Mouse (Mus musculus): ENCODE measurements around the gene Rapgef3. TPM values are rescaled to one million over a fixed set of nuclear protein-coding genes. Genes with fewer than 3 reads are reported as not detected.

Gene Rapgef3
- polyA plus RNA-seq, 1 experiment from 2014 or later, result 12.6 TPM

DNA sequence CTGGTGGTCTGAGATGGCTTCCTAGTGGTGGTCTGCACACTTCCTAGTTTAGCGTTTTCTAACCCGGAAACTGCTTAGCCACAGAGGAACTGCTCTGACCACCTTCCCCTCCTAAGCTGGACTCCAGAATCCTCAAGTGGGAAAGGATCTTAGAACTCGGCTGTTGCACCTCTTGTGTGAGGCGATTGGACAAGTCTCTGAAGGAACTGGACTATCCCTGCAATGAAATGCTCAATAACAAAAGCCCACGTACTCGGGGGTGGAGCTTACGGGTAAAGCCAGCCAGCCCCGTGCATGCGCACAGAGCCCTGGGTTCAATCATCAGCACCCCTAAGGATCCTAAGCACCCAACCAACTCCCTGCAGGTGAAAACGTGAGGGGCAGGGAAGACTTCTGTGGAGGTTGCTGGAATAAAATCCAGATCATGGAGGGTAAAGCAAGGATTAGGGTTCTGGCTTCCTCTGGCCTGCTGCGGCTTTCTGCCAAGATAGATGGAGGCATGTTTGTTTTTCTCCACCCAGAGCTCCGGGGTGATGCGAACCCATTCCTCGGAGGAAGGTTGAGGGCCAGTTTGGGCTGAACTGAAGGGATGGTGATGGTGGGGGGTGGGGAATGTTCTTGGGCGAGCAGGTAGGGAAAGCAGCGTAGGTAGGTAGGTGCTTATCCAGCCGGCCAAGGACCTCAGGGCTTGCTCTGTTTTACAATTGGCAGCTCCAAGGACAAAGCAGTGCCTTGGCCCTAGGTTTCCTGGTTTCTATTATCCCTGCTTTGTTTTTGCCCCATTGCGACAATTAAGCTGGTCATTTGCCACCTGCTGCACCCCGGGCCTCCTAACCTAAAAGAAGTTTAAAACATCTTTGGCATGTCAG lies 20.3 kb upstream of the Rapgef3 start:
- H3K36me3 ChIP-seq (ENCODE audit: control insufficient read depth, insufficient read depth, low read length), result no peaks in the 10 kb centered on the region
- no peak overlapping the region for H3K9ac ChIP-seq (ENCODE audit: low read length)
- no peak overlapping the region for H3K4me3 ChIP-seq (replicated peaks; ENCODE audit: low read length)
- H3K4me2 ChIP-seq (ENCODE audit: low read depth, low read length), result no peak overlapping the region
- no peak overlapping the region for H3K27ac ChIP-seq (ENCODE audit: low read length)
- no peak for ATAC-seq (ENCODE audit: insufficient read depth, low FRiP score)
- no peaks in the 10 kb centered on the region for H3K27me3 ChIP-seq (ENCODE audit: control insufficient read depth, insufficient read depth, low read length)
- 65% methylated on average over 19 of the region's 19 CpGs for WGBS
- H3K9me3 ChIP-seq (replicated peaks; ENCODE audit: control insufficient read depth, low read length), result no peaks in the 10 kb centered on the region
- H3K4me1 ChIP-seq (ENCODE audit: control insufficient read depth, insufficient read depth, low read length), result peaks cover 22% of the 10 kb centered on the region

DNA sequence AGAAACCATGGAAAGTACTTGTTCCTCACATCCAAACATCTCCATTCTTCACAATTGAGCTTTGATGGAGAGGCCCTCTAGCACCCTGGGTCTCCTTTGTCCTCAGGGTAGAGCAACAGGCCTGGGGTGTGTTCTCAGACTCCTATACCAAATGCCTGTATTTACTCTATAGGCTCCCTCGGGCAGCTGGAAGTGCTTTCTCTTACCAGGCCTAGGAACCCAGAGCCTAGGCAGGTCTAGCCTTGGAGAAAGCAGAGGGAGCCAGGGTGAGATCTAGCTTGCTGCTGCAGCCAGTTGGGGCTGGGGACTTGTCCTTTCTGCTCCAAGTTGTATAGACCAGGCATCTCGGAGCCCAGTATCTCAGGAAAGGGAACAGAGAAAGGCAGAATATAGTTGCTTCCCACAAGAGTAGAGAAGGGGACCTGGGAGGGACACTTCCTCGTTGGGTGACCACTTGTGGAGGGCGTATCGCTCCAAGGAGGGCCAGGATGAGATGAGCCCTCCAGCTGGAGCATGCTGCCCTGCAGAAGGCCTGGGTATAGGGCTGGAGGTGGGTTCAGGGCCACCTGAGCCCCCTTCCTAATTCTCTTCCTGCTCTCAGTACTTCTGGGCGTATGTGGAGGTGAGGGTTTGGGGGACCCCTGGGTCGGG lies 19.5 kb upstream of the Rapgef3 start:
- Histone ChIP-seq H3K4me2 (ENCODE audit: low read depth, low read length) (no peak overlapping the region), H3K27me3 (ENCODE audit: control insufficient read depth, insufficient read depth, low read length) (no peaks in the 10 kb centered on the region), H3K36me3 (ENCODE audit: control insufficient read depth, insufficient read depth, low read length) (no peaks in the 10 kb centered on the region), H3K4me1 (ENCODE audit: control insufficient read depth, insufficient read depth, low read length) (peaks cover 29% of the 10 kb centered on the region), H3K27ac (ENCODE audit: low read length) (no peak overlapping the region), H3K9ac (ENCODE audit: low read length) (no peak overlapping the region), H3K9me3 (replicated peaks; ENCODE audit: control insufficient read depth, low read length) (no peaks in the 10 kb centered on the region), H3K4me3 (replicated peaks; ENCODE audit: low read length) (no peak overlapping the region)
- no peak for ATAC-seq (ENCODE audit: insufficient read depth, low FRiP score)
- 74% methylated on average over 7 of the region's 7 CpGs for WGBS

DNA sequence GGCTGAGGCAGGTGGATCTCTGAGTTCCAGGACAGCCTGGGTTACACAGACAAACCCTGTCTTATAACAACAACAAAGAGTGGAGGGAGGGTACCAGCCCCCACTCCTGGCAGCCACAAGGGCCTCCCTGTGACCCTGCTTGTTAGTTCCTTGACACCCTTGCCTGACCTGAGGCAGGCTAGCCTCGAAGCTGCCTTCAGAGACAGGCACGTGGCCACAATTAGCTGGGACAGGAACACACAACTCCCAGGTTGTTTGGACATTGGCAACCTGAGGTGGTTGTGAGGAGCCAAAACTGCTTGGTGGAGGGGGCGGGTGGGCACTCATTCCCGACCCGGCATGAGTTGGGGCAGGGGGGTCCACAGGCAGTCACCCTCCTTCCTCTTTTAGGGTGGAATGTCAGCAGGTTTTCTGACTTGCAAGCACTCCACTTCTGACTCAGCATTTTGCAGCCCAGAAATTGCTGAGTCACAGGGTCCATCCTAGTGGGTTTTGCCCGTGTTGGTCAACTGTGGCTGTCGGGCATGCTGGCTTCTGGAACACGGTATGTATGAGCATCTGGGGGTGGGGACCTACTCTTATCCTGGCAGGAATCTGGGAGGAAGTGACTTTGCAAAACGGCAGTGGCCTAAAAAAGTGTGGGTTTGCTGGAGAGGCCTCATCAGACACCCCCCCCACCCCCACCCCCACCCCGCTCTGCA lies 18.8 kb upstream of the Rapgef3 start:
- Histone ChIP-seq H3K9me3 (replicated peaks; ENCODE audit: control insufficient read depth, low read length) (no peaks in the 10 kb centered on the region), H3K4me1 (ENCODE audit: control insufficient read depth, insufficient read depth, low read length) (peaks cover 33% of the 10 kb centered on the region), H3K4me3 (replicated peaks; ENCODE audit: low read length) (no peak overlapping the region), H3K27me3 (ENCODE audit: control insufficient read depth, insufficient read depth, low read length) (no peaks in the 10 kb centered on the region), H3K4me2 (ENCODE audit: low read depth, low read length) (no peak overlapping the region), H3K9ac (ENCODE audit: low read length) (no peak overlapping the region), H3K36me3 (ENCODE audit: control insufficient read depth, insufficient read depth, low read length) (no peaks in the 10 kb centered on the region), H3K27ac (ENCODE audit: low read length) (no peak overlapping the region)
- ATAC-seq (ENCODE audit: insufficient read depth, low FRiP score), result no peak
- 59% methylated on average over 10 of the region's 10 CpGs for WGBS

DNA sequence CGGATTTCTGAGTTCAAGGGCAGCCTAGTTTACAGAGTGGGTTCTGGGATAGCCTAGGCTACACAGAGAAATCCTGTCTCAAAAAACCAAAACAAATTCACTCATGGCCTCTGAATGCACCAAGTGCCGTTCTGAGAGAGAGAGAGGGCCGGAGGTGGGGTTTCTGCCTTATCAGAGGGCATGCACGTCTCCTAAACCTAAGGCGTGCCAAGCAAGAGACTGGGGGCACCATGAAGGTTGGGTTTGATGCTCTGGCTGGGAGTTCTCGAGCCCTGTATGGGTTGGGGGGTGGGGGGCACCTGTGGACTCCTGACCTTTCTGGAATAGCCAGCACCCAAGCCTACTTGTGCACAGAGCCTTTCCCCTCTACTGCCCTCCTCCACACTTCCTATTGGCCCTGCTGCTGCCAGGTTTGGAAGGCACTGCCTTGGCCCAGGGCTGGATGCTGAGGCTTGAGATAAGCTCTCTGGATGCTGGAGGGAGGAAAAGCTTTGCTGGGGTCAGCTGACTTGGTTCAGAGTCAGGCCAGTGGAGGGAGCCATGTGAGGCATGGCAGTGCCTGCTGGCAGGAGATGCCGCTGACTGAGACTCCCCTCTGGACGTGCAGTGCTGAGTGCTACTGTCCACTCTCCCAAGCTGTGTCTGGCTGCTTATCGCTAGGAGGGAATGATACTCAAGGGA lies 18.1 kb upstream of the Rapgef3 start:
- 77% methylated on average over 9 of the region's 9 CpGs for WGBS

DNA sequence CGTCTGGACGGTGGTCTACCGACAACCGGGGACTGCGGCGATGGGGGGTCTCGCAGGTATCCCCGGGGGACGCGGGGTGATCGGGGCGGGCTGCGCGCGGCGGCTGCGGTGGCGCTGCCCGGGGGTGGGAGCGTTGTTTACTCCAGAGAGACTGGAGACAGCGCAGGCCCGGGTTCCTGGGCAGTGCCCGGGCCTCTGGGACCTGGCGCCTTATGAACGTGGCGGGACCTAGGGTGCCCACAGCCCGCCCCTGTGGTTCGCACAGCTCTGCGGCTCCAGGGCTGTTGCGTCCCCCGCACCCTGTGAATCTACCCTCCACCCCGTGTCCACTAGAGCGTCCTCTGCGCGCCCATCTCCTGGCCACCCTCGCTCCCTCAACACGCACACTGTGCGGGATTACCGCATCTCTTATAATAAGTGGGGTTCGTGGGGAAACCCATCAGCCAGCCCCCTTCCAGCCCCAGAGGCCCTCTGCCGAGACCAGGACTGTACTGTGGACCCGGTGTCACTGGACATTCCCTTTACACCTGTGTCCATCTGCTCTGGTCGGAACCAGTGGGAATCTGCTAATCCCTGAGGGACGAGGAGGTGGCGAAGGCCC lies 16.9 kb upstream of the Rapgef3 start:
- peak; percentile 63 for ATAC-seq (ENCODE audit: insufficient read depth, low FRiP score)
- Histone ChIP-seq H3K4me3 (replicated peaks; ENCODE audit: low read length) (peak overlapping the region; percentile 77), H3K4me2 (ENCODE audit: low read depth, low read length) (peak overlapping the region; percentile 90), H3K27ac (ENCODE audit: low read length) (no peak overlapping the region), H3K9me3 (replicated peaks; ENCODE audit: control insufficient read depth, low read length) (no peaks in the 10 kb centered on the region), H3K9ac (ENCODE audit: low read length) (peak overlapping the region; percentile 95), H3K27me3 (ENCODE audit: control insufficient read depth, insufficient read depth, low read length) (no peaks in the 10 kb centered on the region), H3K36me3 (ENCODE audit: control insufficient read depth, insufficient read depth, low read length) (no peaks in the 10 kb centered on the region), H3K4me1 (ENCODE audit: control insufficient read depth, insufficient read depth, low read length) (peaks cover 38% of the 10 kb centered on the region)
- 5% methylated on average over 45 of the region's 45 CpGs for WGBS

More for the DNA sequence above, 18.1 kb upstream of the Rapgef3 start:
- H3K4me2 ChIP-seq (ENCODE audit: low read depth, low read length), result no peak overlapping the region
- no peaks in the 10 kb centered on the region for H3K9me3 ChIP-seq (replicated peaks; ENCODE audit: control insufficient read depth, low read length)
- H3K4me1 ChIP-seq (ENCODE audit: control insufficient read depth, insufficient read depth, low read length), result peaks cover 33% of the 10 kb centered on the region
- H3K27me3 ChIP-seq (ENCODE audit: control insufficient read depth, insufficient read depth, low read length), result no peaks in the 10 kb centered on the region
- H3K4me3 ChIP-seq (replicated peaks; ENCODE audit: low read length), result no peak overlapping the region
- no peaks in the 10 kb centered on the region for H3K36me3 ChIP-seq (ENCODE audit: control insufficient read depth, insufficient read depth, low read length)
- ATAC-seq (ENCODE audit: insufficient read depth, low FRiP score), result 0 out of 2 replicates have a peak, but pooled peaks have one; percentile 2
- no peak overlapping the region for H3K27ac ChIP-seq (ENCODE audit: low read length)
- no peak overlapping the region; the same call in 1 of the 2 replicates for H3K9ac ChIP-seq (ENCODE audit: low read length)

DNA sequence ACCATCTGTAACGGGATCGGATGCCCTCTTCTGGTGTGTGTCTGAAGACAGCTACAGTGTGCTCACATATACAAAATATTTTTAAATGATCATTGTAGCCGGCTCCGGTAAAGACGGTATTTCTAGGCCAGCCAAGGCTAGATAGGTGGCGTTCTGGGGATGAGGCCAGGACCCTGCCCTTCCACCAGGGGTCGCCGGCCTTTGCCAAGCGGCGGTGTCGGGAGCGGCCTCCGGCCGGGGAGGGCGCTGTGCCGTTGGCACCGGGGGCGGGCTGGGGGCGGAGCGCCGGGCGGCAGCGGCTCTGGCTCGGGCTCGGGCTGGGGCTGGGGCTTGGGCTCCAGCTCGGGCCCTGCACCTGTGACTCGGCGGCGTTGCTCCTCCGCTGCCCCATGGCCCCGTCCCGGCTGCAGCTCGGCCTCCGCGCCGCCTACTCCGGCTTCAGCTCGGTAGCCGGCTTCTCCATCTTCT lies 16.4 kb upstream of the Rapgef3 start:
- 3% methylated on average over 38 of the region's 39 CpGs for WGBS

DNA sequence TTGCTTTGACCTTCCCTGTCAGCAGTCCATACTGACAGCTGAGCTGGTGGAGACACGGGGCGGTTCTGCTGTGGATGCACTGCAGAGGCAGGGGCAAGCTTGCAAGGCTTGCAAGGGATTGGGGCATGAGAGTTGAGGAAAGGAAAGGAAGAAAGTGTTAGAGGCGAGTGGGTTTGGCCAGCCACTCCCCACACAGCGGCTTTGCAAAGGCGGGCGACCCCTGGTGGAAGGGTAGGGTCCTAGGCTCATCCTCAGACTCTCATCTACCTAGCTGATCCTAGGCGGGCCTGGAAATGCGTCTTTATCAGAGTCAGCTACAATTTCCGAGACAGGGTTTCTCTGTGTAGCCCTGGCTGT lies 15.0 kb upstream of the Rapgef3 start:
- peak overlapping the region; percentile 80 for H3K27ac ChIP-seq (ENCODE audit: low read length)
- peak overlapping the region; percentile 25 for H3K4me3 ChIP-seq (replicated peaks; ENCODE audit: low read length)
- H3K9me3 ChIP-seq (replicated peaks; ENCODE audit: control insufficient read depth, low read length), result no peaks in the 10 kb centered on the region
- H3K9ac ChIP-seq (ENCODE audit: low read length), result peak overlapping the region; percentile 43
- H3K36me3 ChIP-seq (ENCODE audit: control insufficient read depth, insufficient read depth, low read length), result no peaks in the 10 kb centered on the region
- peaks cover 25% of the 10 kb centered on the region; the same call in 1 of the 2 replicates for H3K4me1 ChIP-seq (ENCODE audit: control insufficient read depth, insufficient read depth, low read length)
- no peak for ATAC-seq (ENCODE audit: insufficient read depth, low FRiP score)
- H3K4me2 ChIP-seq (ENCODE audit: low read depth, low read length), result peak overlapping the region; percentile 54
- WGBS, result 7% methylated on average over 9 of the region's 9 CpGs
- no peaks in the 10 kb centered on the region for H3K27me3 ChIP-seq (ENCODE audit: control insufficient read depth, insufficient read depth, low read length)

More for the DNA sequence above, 16.4 kb upstream of the Rapgef3 start:
- peak overlapping the region; percentile 95 for H3K9ac ChIP-seq (ENCODE audit: low read length)
- no peaks in the 10 kb centered on the region for H3K36me3 ChIP-seq (ENCODE audit: control insufficient read depth, insufficient read depth, low read length)
- no peaks in the 10 kb centered on the region for H3K27me3 ChIP-seq (ENCODE audit: control insufficient read depth, insufficient read depth, low read length)
- peak overlapping the region; percentile 90 for H3K4me2 ChIP-seq (ENCODE audit: low read depth, low read length)
- H3K27ac ChIP-seq (ENCODE audit: low read length), result no peak overlapping the region
- peaks cover 37% of the 10 kb centered on the region for H3K4me1 ChIP-seq (ENCODE audit: control insufficient read depth, insufficient read depth, low read length)
- peak overlapping the region; percentile 77 for H3K4me3 ChIP-seq (replicated peaks; ENCODE audit: low read length)
- H3K9me3 ChIP-seq (replicated peaks; ENCODE audit: control insufficient read depth, low read length), result no peaks in the 10 kb centered on the region
- ATAC-seq (ENCODE audit: insufficient read depth, low FRiP score), result peak; percentile 85

DNA sequence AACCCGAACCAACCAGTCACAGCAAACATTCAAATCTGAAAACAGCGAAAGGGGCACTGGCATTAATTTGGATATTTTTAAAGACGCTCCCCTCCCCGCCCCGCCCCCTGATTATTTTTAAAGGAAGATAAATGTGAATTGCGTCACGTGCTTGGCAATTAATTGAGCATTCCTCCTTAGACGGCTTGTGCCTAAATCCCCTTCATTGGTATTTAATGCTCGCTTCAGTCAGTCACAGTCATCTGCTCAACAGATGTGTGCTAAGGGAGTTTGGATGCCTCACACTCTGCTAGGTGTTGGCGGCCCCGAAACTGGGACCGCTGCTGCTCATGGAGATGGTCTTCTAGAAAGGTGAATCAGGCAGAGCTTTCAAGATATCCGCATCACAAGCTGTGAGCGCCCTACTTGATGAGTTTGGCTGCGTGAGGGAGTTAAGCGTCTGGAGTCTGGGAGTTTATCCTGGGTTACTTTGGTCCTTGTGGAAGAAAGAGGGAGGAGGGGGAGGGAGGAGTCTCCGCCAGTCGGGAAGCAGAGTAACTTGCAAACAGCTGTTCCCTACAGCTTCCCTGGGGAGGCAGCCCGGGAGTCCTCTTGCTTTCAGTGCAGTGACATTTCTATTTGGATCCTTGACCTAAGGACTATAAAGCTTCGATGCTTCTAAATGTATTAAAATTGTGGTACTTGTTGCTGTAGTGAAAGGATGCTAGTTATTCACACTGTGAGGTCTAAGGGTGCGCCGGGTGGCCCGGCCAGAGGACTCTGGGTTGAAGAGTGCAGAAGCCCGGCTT lies 14.4 kb upstream of the Rapgef3 start:
- Histone ChIP-seq H3K27me3 (ENCODE audit: control insufficient read depth, insufficient read depth, low read length) (no peaks in the 10 kb centered on the region), H3K9ac (ENCODE audit: low read length) (peak overlapping the region; percentile 43), H3K4me2 (ENCODE audit: low read depth, low read length) (peak overlapping the region; percentile 54), H3K36me3 (ENCODE audit: control insufficient read depth, insufficient read depth, low read length) (no peaks in the 10 kb centered on the region), H3K4me1 (ENCODE audit: control insufficient read depth, insufficient read depth, low read length) (peaks cover 24% of the 10 kb centered on the region; the same call in 1 of the 2 replicates), H3K9me3 (replicated peaks; ENCODE audit: control insufficient read depth, low read length) (no peaks in the 10 kb centered on the region), H3K27ac (ENCODE audit: low read length) (peak overlapping the region; percentile 80), H3K4me3 (replicated peaks; ENCODE audit: low read length) (peak overlapping the region; percentile 25)
- 7% methylated on average over 24 of the region's 24 CpGs for WGBS
- no peak for ATAC-seq (ENCODE audit: insufficient read depth, low FRiP score)

Measured in stomach, embryonic 16.5 days (tissue).